Mouse (Mus musculus): ENCODE measurements around the gene Tmem184b.

- TF ChIP-seq CTCF (IDR thresholded peaks at IDR 0.05; ENCODE audit: low read depth, low read length) (no peak), TAL1 (conservative IDR thresholded peaks at IDR 0.05; ENCODE audit: low read depth, low read length) (no peak), GATA1 (IDR thresholded peaks at IDR 0.05; ENCODE audit: borderline replicate concordance, low read length) (no peak), POLR2AphosphoS5 (IDR thresholded peaks at IDR 0.05; ENCODE audit: insufficient replicate concordance, low read depth, low read length) (no peak), GATA2 (IDR thresholded peaks at IDR 0.05; ENCODE audit: borderline replicate concordance, low read depth, low read length) (no peak)
Observed at GRCm38 (mm10) chr15:79354619-79355018, 48.8 kb downstream of the Tmem184b start.

All from G1E (cell line).